ENCODE assay signal across 8 mouse cellular contexts in genomic region chr5:24335888-24336511, GRCm38 (mm10). TPM values are rescaled to one million over a fixed set of nuclear protein-coding genes. Genes with fewer than 3 reads are reported as not detected.
DNase-seq lines count a peak whose midpoint lies in the region; ATAC-seq and TF ChIP-seq lines count a peak whose summit lies in the region.

No protein-coding gene starts in this region.

- H3K27ac ChIP-seq in ES-E14 (ENCODE audit: insufficient read depth, low read depth, low read length, poor library complexity, severe bottlenecking), result no peak overlapping the region
- H3K27ac ChIP-seq in limb, embryonic 11.5 days (replicated peaks; ENCODE audit: low read depth, low read length), result no peak overlapping the region
- no peak overlapping the region for H3K27ac ChIP-seq in midbrain, postnatal 0 days (ENCODE audit: low read depth, low read length)

- H3K4me1 ChIP-seq in ES-E14 (ENCODE audit: control insufficient read depth in 2 of 2, insufficient read depth in 2 of 2, low read length in 2 of 2, poor library complexity in 1 of 2), result peaks cover 2 to 6% of the 10 kb centered on the region in 2 experiments; a peak in 2 of 4 replicates
- H3K4me1 ChIP-seq in limb, embryonic 11.5 days (ENCODE audit: control insufficient read depth, insufficient read depth, low read length), result no peaks in the 10 kb centered on the region
- no peaks in the 10 kb centered on the region for H3K4me1 ChIP-seq in midbrain, postnatal 0 days (ENCODE audit: insufficient read depth, low read length)

- WGBS in limb, embryonic 11.5 days, result 29% methylated on average over 3 of the region's 3 CpGs
- 4% methylated on average over 3 of the region's 3 CpGs for WGBS in midbrain, postnatal 0 days

- H3K4me2 ChIP-seq in limb, embryonic 11.5 days (ENCODE audit: low read depth, severe bottlenecking), result no peak overlapping the region
- H3K4me2 ChIP-seq in midbrain, postnatal 0 days (ENCODE audit: low read depth, low read length, poor library complexity, severe bottlenecking), result no peak overlapping the region

- H3K9ac ChIP-seq in ES-E14 (ENCODE audit: insufficient read depth, low read depth, low read length, poor library complexity, severe bottlenecking), result no peak overlapping the region
- no peak overlapping the region for H3K9ac ChIP-seq in limb, embryonic 11.5 days (ENCODE audit: low read length)
- H3K9ac ChIP-seq in midbrain, postnatal 0 days (replicated peaks; ENCODE audit: low read length, poor library complexity, severe bottlenecking), result no peak overlapping the region

- H3K4me3 ChIP-seq in ES-E14 (ENCODE audit: insufficient read depth in 1 of 2, low read depth in 1 of 2, low read length in 2 of 2, poor library complexity in 1 of 2, severe bottlenecking in 1 of 2), result no peak overlapping the region
- H3K4me3 ChIP-seq in limb, embryonic 11.5 days (ENCODE audit: low read depth, low read length), result no peak overlapping the region
- no peak overlapping the region for H3K4me3 ChIP-seq in midbrain, postnatal 0 days (ENCODE audit: low read depth, low read length)

- H3K27me3 ChIP-seq in limb, embryonic 11.5 days (ENCODE audit: control insufficient read depth, insufficient read depth, low read length), result no peaks in the 10 kb centered on the region
- no peaks in the 10 kb centered on the region for H3K27me3 ChIP-seq in midbrain, postnatal 0 days (ENCODE audit: insufficient read depth, low read length)

- H3K9me3 ChIP-seq in ES-E14 (ENCODE audit: control insufficient read depth, insufficient read depth, low read depth, low read length), result no peaks in the 10 kb centered on the region
- no peaks in the 10 kb centered on the region for H3K9me3 ChIP-seq in limb, embryonic 11.5 days (ENCODE audit: control insufficient read depth, low read length)
- no peaks in the 10 kb centered on the region for H3K9me3 ChIP-seq in midbrain, postnatal 0 days (ENCODE audit: low read length)

- in situ Hi-C loops in ES-E14 (cut with MboI; ENCODE audit: low sequenced_read_pairs in 2 of 2, unreplicated experiment in 2 of 2), result no loop called here

- TF ChIP-seq CTCF in midbrain, postnatal 0 days (IDR thresholded peaks at IDR 0.05), result peak; percentile 81

- DNase-seq in layer of hippocampus, adult 11-12 months (ENCODE audit: low spot score), result peak; percentile 48
- no peak for DNase-seq in layer of hippocampus, adult 9-10 months (ENCODE audit: low spot score)
- no peak for DNase-seq in ES-E14 (ENCODE audit: low read depth, low spot score)
- DNase-seq in embryo, embryonic 9.5 days (ENCODE audit: extremely low spot score), result peak; percentile 70
- DNase-seq in heart, postnatal 4 days, result peak; percentile 84
- peak; percentile 69 for DNase-seq in limb, embryonic 11.5 days (ENCODE audit: low spot score)
- peak; percentile 65 for DNase-seq in midbrain, postnatal 0 days (ENCODE audit: low spot score)
- DNase-seq in c-Kit-positive CD71-positive TER-119-positive erythroid progenitor cells, embryonic 14.5 days (ENCODE audit: low spot score), result no peak

- H3K36me3 ChIP-seq in ES-E14 (ENCODE audit: control insufficient read depth, insufficient read depth, low read length, poor library complexity, severe bottlenecking), result no peaks in the 10 kb centered on the region
- H3K36me3 ChIP-seq in limb, embryonic 11.5 days (ENCODE audit: control insufficient read depth, insufficient read depth, low read length), result no peaks in the 10 kb centered on the region
- peaks cover 40% of the 10 kb centered on the region for H3K36me3 ChIP-seq in midbrain, postnatal 0 days (ENCODE audit: insufficient read depth, low read length)

- peak; percentile 75 for ATAC-seq in limb, embryonic 11.5 days (ENCODE audit: insufficient number of reproducible peaks, low FRiP score, low TSS enrichment, low read depth)
- ATAC-seq in midbrain, postnatal 0 days (ENCODE audit: low FRiP score), result peak; percentile 77

TF ChIP-seq in ES-E14, 5 proteins besides CTCF, POLR2A, EP300 and RAD21:
- peak; percentile 46; the same call in 1 of the 2 replicates for TF ChIP-seq ZC3H11A (IDR thresholded peaks at IDR 0.05; ENCODE audit: borderline replicate concordance, low read depth, low read length)
- TF ChIP-seq HCFC1 (IDR thresholded peaks at IDR 0.05; ENCODE audit: borderline replicate concordance, insufficient read depth, low read length), result no peak
- TF ChIP-seq MAFK (IDR thresholded peaks at IDR 0.05; ENCODE audit: insufficient read depth, low read depth, low read length), result no peak

RNA-seq across cellular contexts. Expression of gene Kcnh2, which starts 15.4 kb away (rescaled TPM):
- total RNA-seq in ES-E14 (2012; rRNA removed), result 6.5 and 7.7 TPM in 2 replicates
- 100 to 1,000 TPM; 108 to 118 TPM for total RNA-seq in heart, postnatal 4 days (2021)
- 6.7 and 7.1 TPM in 2 replicates for polyA plus RNA-seq in limb, embryonic 11.5 days (2014; fragmentation: Nextera tagmentation; extraction: Ambion mirVana)
- 46.9 and 60.2 TPM in 2 replicates for total RNA-seq in midbrain, postnatal 0 days (2014; rRNA removed)
- 10.1 and 11.1 TPM in 2 replicates for polyA plus RNA-seq in midbrain, postnatal 0 days (2015; fragmentation: Nextera tagmentation; extraction: Ambion mirVana)

RNA-seq across cellular contexts. Expression of gene Nos3, which starts 28.6 kb away (rescaled TPM):
- total RNA-seq in ES-E14 (2012; rRNA removed), result 2.2 and 5.8 TPM in 2 replicates
- total RNA-seq in heart, postnatal 4 days (2021), result 10 to 100 TPM; 39.5 to 40.6 TPM
- polyA plus RNA-seq in limb, embryonic 11.5 days (2014; fragmentation: Nextera tagmentation; extraction: Ambion mirVana), result 4.8 and 5.3 TPM in 2 replicates
- total RNA-seq in midbrain, postnatal 0 days (2014; rRNA removed), result 11.0 and 14.2 TPM in 2 replicates
- 7.0 and 7.5 TPM in 2 replicates for polyA plus RNA-seq in midbrain, postnatal 0 days (2015; fragmentation: Nextera tagmentation; extraction: Ambion mirVana)

RNA-seq across cellular contexts. Expression of gene Atg9b, which starts 55.9 kb away (rescaled TPM):
- 3.7 and 8.2 TPM in 2 replicates for total RNA-seq in ES-E14 (2012; rRNA removed)
- total RNA-seq in heart, postnatal 4 days (2021), result under 1 TPM; 0.45 to 0.83 TPM
- polyA plus RNA-seq in limb, embryonic 11.5 days (2014; fragmentation: Nextera tagmentation; extraction: Ambion mirVana), result 0.35 and 1.2 TPM in 2 replicates
- total RNA-seq in midbrain, postnatal 0 days (2014; rRNA removed), result 6.7 and 7.4 TPM in 2 replicates
- 5.3 and 7.2 TPM in 2 replicates for polyA plus RNA-seq in midbrain, postnatal 0 days (2015; fragmentation: Nextera tagmentation; extraction: Ambion mirVana)

RNA-seq across cellular contexts. Expression of gene Abcb8, which starts 57.5 kb away (rescaled TPM):
- total RNA-seq in ES-E14 (2012; rRNA removed), result 46.5 and 70.5 TPM in 2 replicates
- 10 to 100 TPM; 86.3 to 87.0 TPM for total RNA-seq in heart, postnatal 4 days (2021)
- polyA plus RNA-seq in limb, embryonic 11.5 days (2014; fragmentation: Nextera tagmentation; extraction: Ambion mirVana), result 37.6 and 40.5 TPM in 2 replicates
- 65.8 and 71.7 TPM in 2 replicates for total RNA-seq in midbrain, postnatal 0 days (2014; rRNA removed)
- 42.4 and 51.6 TPM in 2 replicates for polyA plus RNA-seq in midbrain, postnatal 0 days (2015; fragmentation: Nextera tagmentation; extraction: Ambion mirVana)

Comparison
In these comparisons a context has a peak if more than half of its experiments do, and no peak if none do; other contexts are left out.
1. DNase-seq: peak in layer of hippocampus, adult 11-12 months (single experiment), embryo, embryonic 9.5 days (single experiment), heart, postnatal 4 days (single experiment), limb, embryonic 11.5 days (single experiment) and midbrain, postnatal 0 days (single experiment); none in layer of hippocampus, adult 9-10 months (single experiment), ES-E14 (single experiment) and c-Kit-positive CD71-positive TER-119-positive erythroid progenitor cells, embryonic 14.5 days (single experiment).